Mouse (Mus musculus) gastrocnemius, postnatal 25 days (tissue): ENCODE data around the gene 1700013F07Rik. TPM values are rescaled to one million over a fixed set of nuclear protein-coding genes. Genes with fewer than 3 reads are reported as not detected.

Experiments used
- microRNA-seq, 2 experiments: library from miRNA; unstranded; fragments of <30 nt; microRNA quantifications; one replicate each; pipeline ENCODE4 v1.2.0; 2021; ENCODE audit warnings: borderline replicate concordance in 2 of 2
- total RNA-seq, 2 experiments: library from RNA; stranded (reverse); gene quantifications; 1 replicate in 1 of 2; 2 replicates in 1 of 2; pipeline ENCODE4 v1.2.3; 2021

1700013F07Rik gene
- total RNA-seq, 2 experiments from 2014 or later: not detected

Small RNA genes within 50 kb of the gene (microRNA-seq; reads per million reads assigned to microRNA genes)
- gene Gm22860: 0 reads per million in 2 experiments

Other genes with a start within 250 kb of the 1700013F07Rik start
- gene Mybphl, start 169.2 kb upstream of the 1700013F07Rik start, total RNA-seq: not detected
- gene Psrc1, start 150.3 kb upstream of the 1700013F07Rik start, total RNA-seq: under 1 TPM in 1 of 2 experiments, not detected in 1; 0.32 TPM
- 1 to 10 TPM; 4.8 to 5.9 TPM for gene Celsr2, start 118.6 kb upstream of the 1700013F07Rik start, total RNA-seq
- 100 to 1,000 TPM; 105 to 114 TPM for gene Sars, start 88.9 kb upstream of the 1700013F07Rik start, total RNA-seq
- not detected for gene 5330417C22Rik, start 2.4 kb downstream of the 1700013F07Rik start, total RNA-seq
- gene Tmem167b, start 28.3 kb downstream of the 1700013F07Rik start, total RNA-seq: 10 to 100 TPM; 13.0 to 15.1 TPM
- gene Taf13, start 37.5 kb downstream of the 1700013F07Rik start, total RNA-seq: 10 to 100 TPM; 17.6 to 18.3 TPM
- gene Wdr47, start 57.1 kb downstream of the 1700013F07Rik start, total RNA-seq: 1 to 10 TPM; 3.0 to 6.4 TPM
- gene Clcc1, start 119.8 kb downstream of the 1700013F07Rik start, total RNA-seq: 10 to 100 TPM; 32.0 to 32.5 TPM
- 1 to 10 TPM; 4.4 to 4.7 TPM for gene Gpsm2, start 188.2 kb downstream of the 1700013F07Rik start, total RNA-seq
- gene Aknad1, start 205.5 kb downstream of the 1700013F07Rik start, total RNA-seq: under 1 TPM; 0.19 to 0.20 TPM